Mouse (Mus musculus) forebrain, embryonic 10.5 days (tissue): ENCODE measurements around the gene Gm21953. TPM values are rescaled to one million over a fixed set of nuclear protein-coding genes. Genes with fewer than 3 reads are reported as not detected.
"Not testable (repeated sequence)": the region's sequence is repeated elsewhere in the genome, so short reads cannot be mapped to it uniquely, and the experiment has no call there.

ENCODE experiments used
- DNase-seq: peaks from one replicate; pipeline ENCODE4 v3.0.0-alpha.2; 2017; ENCODE audit warnings: low spot score; ENCODE audit errors: extremely low spot score
- H3K27ac ChIP-seq: fragments of 300-500 bp; sonication (generic); 2 replicates; pipeline ENCODE4 v1.5.1; 2016; ENCODE audit warnings: mild to moderate bottlenecking
- H3K27me3 ChIP-seq: fragments of 300-500 bp; sonication (generic); 2 replicates; pipeline ENCODE4 v1.6.1; 2016; ENCODE audit warnings: mild to moderate bottlenecking; ENCODE audit not compliant: poor library complexity, severe bottlenecking
- H3K36me3 ChIP-seq: fragments of 300-500 bp; sonication (generic); replicated peaks from 2 replicates; pipeline ENCODE4 v1.6.1; 2016; ENCODE audit warnings: mild to moderate bottlenecking, moderate library complexity
- H3K4me1 ChIP-seq: fragments of 300-500 bp; sonication (generic); 2 replicates; pipeline ENCODE4 v1.6.1; 2016
- H3K4me3 ChIP-seq: fragments of 300-500 bp; sonication (generic); 2 replicates; pipeline ENCODE4 v1.5.1; 2016; ENCODE audit warnings: mild to moderate bottlenecking, moderate library complexity
- H3K9me3 ChIP-seq: fragments of 300-500 bp; sonication (generic); 2 replicates; pipeline ENCODE4 v1.6.1; 2016; ENCODE audit warnings: mild to moderate bottlenecking, moderate library complexity
- WGBS: fragments of 180-500 bp; shearing (Covaris S2); methylation state at CpG from one replicate; pipeline ENCODE4 v1.1.7; 2016; 5-methylcytosine and 5-hydroxymethylcytosine counted together
- polyA plus RNA-seq: library from polyadenylated mRNA; unstranded; fragments of >200 nt; fragmentation: Nextera tagmentation; extraction: Ambion mirVana; gene quantifications from 2 replicates; pipeline ENCODE4 v1.2.1, GENCODE M21; 2016

Gene Gm21953
- not detected in 2 replicates for polyA plus RNA-seq

- WGBS: no CpG with 5 or more reads among the region's 18 CpGs
- H3K27me3 ChIP-seq, H3K9me3 ChIP-seq, H3K4me1 ChIP-seq, DNase-seq, H3K4me3 ChIP-seq, H3K36me3 ChIP-seq, H3K27ac ChIP-seq: not testable (repeated sequence)
Measured at GRCm38 (mm10) chr4:42293967-42294366, at the start of gene Gm21953. Gene Gm21953 (plus strand): TSS chr4:42294267.

GRCm38 (mm10) chr4:42255467-42255866, 38.6 kb upstream of the Gm21953 start, which contains the start of gene Ccl21b:
Gene Ccl21b (plus strand): TSS chr4:42255767.
- not testable (repeated sequence) for H3K27me3 ChIP-seq, H3K27ac ChIP-seq, DNase-seq, H3K4me3 ChIP-seq, H3K9me3 ChIP-seq, H3K36me3 ChIP-seq, H3K4me1 ChIP-seq
- no CpG with 5 or more reads among the region's 5 CpGs for WGBS

GRCm38 (mm10) chr4:42318034-42318433, 24.0 kb downstream of the Gm21953 start, which contains the start of gene Fam205a3:
Gene Fam205a3 (plus strand): TSS chr4:42318334.
- not testable (repeated sequence) for H3K4me3 ChIP-seq, H3K36me3 ChIP-seq, DNase-seq, H3K27ac ChIP-seq, H3K4me1 ChIP-seq, H3K27me3 ChIP-seq, H3K9me3 ChIP-seq
- no CpG with 5 or more reads among the region's 1 CpGs for WGBS

Other genes with a start within 250 kb of the Gm21953 start
- gene Gm3893, start 203.1 kb upstream of the Gm21953 start, polyA plus RNA-seq: not detected in 2 replicates
- gene Gm13304, start 179.4 kb upstream of the Gm21953 start, polyA plus RNA-seq: 0.24 TPM in 1 of 2 replicates, not detected in the other
- gene Gm13306, start 140.8 kb upstream of the Gm21953 start, polyA plus RNA-seq: not detected in 2 replicates
- gene Gm13305, start 125.7 kb upstream of the Gm21953 start, polyA plus RNA-seq: not detected in 2 replicates
- gene Gm10600, start 53.6 kb upstream of the Gm21953 start, polyA plus RNA-seq: not detected in 2 replicates
- not detected in 2 replicates for gene Ccl21b, start 38.5 kb upstream of the Gm21953 start, polyA plus RNA-seq
- 0.05 TPM in 1 of 2 replicates, not detected in the other for gene Fam205a3, start 24.1 kb downstream of the Gm21953 start, polyA plus RNA-seq
- not detected in 2 replicates for gene Gm21586, start 145.1 kb downstream of the Gm21953 start, polyA plus RNA-seq
- 0.09 TPM in 1 of 2 replicates, not detected in the other for gene Gm2163, start 172.5 kb downstream of the Gm21953 start, polyA plus RNA-seq
- gene Fam205a2, start 233.9 kb downstream of the Gm21953 start, polyA plus RNA-seq: 0.05 TPM in 1 of 2 replicates, not detected in the other